Mouse (Mus musculus): ENCODE results near the gene Dnaic1. TPM values are rescaled to one million over a fixed set of nuclear protein-coding genes. Genes with fewer than 3 reads are reported as not detected.

The Dnaic1 gene
- polyA plus RNA-seq, 1 experiment, result 7.3 TPM

DNA sequence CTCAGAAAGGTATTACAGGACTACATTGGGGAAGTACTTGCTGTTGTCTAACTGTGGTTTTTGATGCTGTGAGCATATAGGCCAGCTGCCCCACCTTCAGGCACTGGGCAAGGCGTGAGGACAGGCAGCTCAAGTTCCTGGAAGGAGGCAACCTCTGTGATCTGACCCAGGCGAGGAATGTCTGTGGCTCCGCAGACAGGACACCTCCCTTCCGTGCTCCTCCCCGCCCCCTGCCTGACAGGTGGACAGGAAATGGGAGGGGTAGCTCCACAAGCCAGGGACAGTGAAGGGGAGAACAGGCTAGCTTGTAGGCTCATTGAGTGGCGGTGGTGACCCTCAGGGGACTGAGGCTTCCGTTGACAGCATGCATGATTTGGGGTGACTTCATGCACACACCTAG, 95.0 kb downstream of the Dnaic1 start:
- no peak overlapping the region for H3K27ac ChIP-seq (ENCODE audit: insufficient read depth, low read length)
- no peak overlapping the region for H3K4me3 ChIP-seq (ENCODE audit: low read depth, low read length)
- H3K9me3 ChIP-seq (replicated peaks; ENCODE audit: control insufficient read depth, insufficient read depth, low read length, poor library complexity, severe bottlenecking), result no peaks in the 10 kb centered on the region
- no peak overlapping the region for H3K9ac ChIP-seq (ENCODE audit: low read depth, poor library complexity, severe bottlenecking)
- no peaks in the 10 kb centered on the region for H3K36me3 ChIP-seq (ENCODE audit: control insufficient read depth, insufficient read depth, low read length, poor library complexity, severe bottlenecking)
- no peaks in the 10 kb centered on the region for H3K27me3 ChIP-seq (ENCODE audit: control insufficient read depth, insufficient read depth, low read length, poor library complexity, severe bottlenecking)
- peaks cover 3% of the 10 kb centered on the region for H3K4me1 ChIP-seq (ENCODE audit: control insufficient read depth, insufficient read depth, low read length)
- TF ChIP-seq EP300 (IDR thresholded peaks at IDR 0.05; ENCODE audit: insufficient read depth, low read depth, low read length) (peak; percentile 81), CTCF (IDR thresholded peaks at IDR 0.05; ENCODE audit: low read depth, low read length) (no peak)

GRCm38 (mm10) chr4:41665009-41665675, 95.6 kb downstream of the Dnaic1 start:
- no peaks in the 10 kb centered on the region for H3K36me3 ChIP-seq (ENCODE audit: control insufficient read depth, insufficient read depth, low read length, poor library complexity, severe bottlenecking)
- H3K9me3 ChIP-seq (replicated peaks; ENCODE audit: control insufficient read depth, insufficient read depth, low read length, poor library complexity, severe bottlenecking), result no peaks in the 10 kb centered on the region
- H3K27ac ChIP-seq (ENCODE audit: insufficient read depth, low read length), result no peak overlapping the region
- no peak overlapping the region for H3K9ac ChIP-seq (ENCODE audit: low read depth, poor library complexity, severe bottlenecking)
- no peak overlapping the region for H3K4me3 ChIP-seq (ENCODE audit: low read depth, low read length)
- H3K4me1 ChIP-seq (ENCODE audit: control insufficient read depth, insufficient read depth, low read length), result peaks cover 3% of the 10 kb centered on the region
- no peaks in the 10 kb centered on the region for H3K27me3 ChIP-seq (ENCODE audit: control insufficient read depth, insufficient read depth, low read length, poor library complexity, severe bottlenecking)
- TF ChIP-seq EP300 (IDR thresholded peaks at IDR 0.05; ENCODE audit: insufficient read depth, low read depth, low read length) (no peak), POLR2A (IDR thresholded peaks at IDR 0.05; ENCODE audit: insufficient read depth, low read length) (no peak), CTCF (IDR thresholded peaks at IDR 0.05; ENCODE audit: low read depth, low read length) (no peak)

- H3K4me3 ChIP-seq (ENCODE audit: low read depth, low read length), result no peak overlapping the region
- TF ChIP-seq CTCF (IDR thresholded peaks at IDR 0.05; ENCODE audit: low read depth, low read length) (no peak), EP300 (IDR thresholded peaks at IDR 0.05; ENCODE audit: insufficient read depth, low read depth, low read length) (no peak), POLR2A (IDR thresholded peaks at IDR 0.05; ENCODE audit: insufficient read depth, low read length) (no peak)
- H3K9ac ChIP-seq (ENCODE audit: low read depth, poor library complexity, severe bottlenecking), result no peak overlapping the region
- peaks cover 3% of the 10 kb centered on the region for H3K4me1 ChIP-seq (ENCODE audit: control insufficient read depth, insufficient read depth, low read length)
- no peaks in the 10 kb centered on the region for H3K27me3 ChIP-seq (ENCODE audit: control insufficient read depth, insufficient read depth, low read length, poor library complexity, severe bottlenecking)
- H3K36me3 ChIP-seq (ENCODE audit: control insufficient read depth, insufficient read depth, low read length, poor library complexity, severe bottlenecking), result no peaks in the 10 kb centered on the region
- H3K9me3 ChIP-seq (replicated peaks; ENCODE audit: control insufficient read depth, insufficient read depth, low read length, poor library complexity, severe bottlenecking), result no peaks in the 10 kb centered on the region
- H3K27ac ChIP-seq (ENCODE audit: insufficient read depth, low read length), result no peak overlapping the region
Measured at GRCm38 (mm10) chr4:41666646-41667045, 97.1 kb downstream of the Dnaic1 start.

GRCm38 (mm10) chr4:41670836-41671235, 101.3 kb downstream of the Dnaic1 start:
- H3K4me3 ChIP-seq (ENCODE audit: low read depth, low read length), result no peak overlapping the region
- H3K9me3 ChIP-seq (replicated peaks; ENCODE audit: control insufficient read depth, insufficient read depth, low read length, poor library complexity, severe bottlenecking), result no peaks in the 10 kb centered on the region
- no peaks in the 10 kb centered on the region for H3K36me3 ChIP-seq (ENCODE audit: control insufficient read depth, insufficient read depth, low read length, poor library complexity, severe bottlenecking)
- H3K9ac ChIP-seq (ENCODE audit: low read depth, poor library complexity, severe bottlenecking), result no peak overlapping the region
- no peaks in the 10 kb centered on the region for H3K27me3 ChIP-seq (ENCODE audit: control insufficient read depth, insufficient read depth, low read length, poor library complexity, severe bottlenecking)
- H3K4me1 ChIP-seq (ENCODE audit: control insufficient read depth, insufficient read depth, low read length), result peaks cover 2% of the 10 kb centered on the region
- no peak overlapping the region for H3K27ac ChIP-seq (ENCODE audit: insufficient read depth, low read length)
- TF ChIP-seq CTCF (IDR thresholded peaks at IDR 0.05; ENCODE audit: low read depth, low read length), result no peak
- no peak for TF ChIP-seq EP300 (IDR thresholded peaks at IDR 0.05; ENCODE audit: insufficient read depth, low read depth, low read length)
- TF ChIP-seq POLR2A (IDR thresholded peaks at IDR 0.05; ENCODE audit: insufficient read depth, low read length), result no peak

- peaks cover 2% of the 10 kb centered on the region for H3K4me1 ChIP-seq (ENCODE audit: control insufficient read depth, insufficient read depth, low read length)
- no peaks in the 10 kb centered on the region for H3K9me3 ChIP-seq (replicated peaks; ENCODE audit: control insufficient read depth, insufficient read depth, low read length, poor library complexity, severe bottlenecking)
- H3K27me3 ChIP-seq (ENCODE audit: control insufficient read depth, insufficient read depth, low read length, poor library complexity, severe bottlenecking), result no peaks in the 10 kb centered on the region
- TF ChIP-seq CTCF (IDR thresholded peaks at IDR 0.05; ENCODE audit: low read depth, low read length) (no peak), EP300 (IDR thresholded peaks at IDR 0.05; ENCODE audit: insufficient read depth, low read depth, low read length) (no peak), POLR2A (IDR thresholded peaks at IDR 0.05; ENCODE audit: insufficient read depth, low read length) (no peak)
- H3K36me3 ChIP-seq (ENCODE audit: control insufficient read depth, insufficient read depth, low read length, poor library complexity, severe bottlenecking), result no peaks in the 10 kb centered on the region
- H3K27ac ChIP-seq (ENCODE audit: insufficient read depth, low read length), result no peak overlapping the region
- H3K9ac ChIP-seq (ENCODE audit: low read depth, poor library complexity, severe bottlenecking), result no peak overlapping the region
- no peak overlapping the region for H3K4me3 ChIP-seq (ENCODE audit: low read depth, low read length)
Measured at GRCm38 (mm10) chr4:41671500-41671899, 101.9 kb downstream of the Dnaic1 start.

GRCm38 (mm10) chr4:41671963-41672480, 102.4 kb downstream of the Dnaic1 start:
- no peaks in the 10 kb centered on the region for H3K9me3 ChIP-seq (replicated peaks; ENCODE audit: control insufficient read depth, insufficient read depth, low read length, poor library complexity, severe bottlenecking)
- peaks cover 2% of the 10 kb centered on the region for H3K4me1 ChIP-seq (ENCODE audit: control insufficient read depth, insufficient read depth, low read length)
- no peak for TF ChIP-seq EP300 (IDR thresholded peaks at IDR 0.05; ENCODE audit: insufficient read depth, low read depth, low read length)
- TF ChIP-seq CTCF (IDR thresholded peaks at IDR 0.05; ENCODE audit: low read depth, low read length), result no peak
- no peak for TF ChIP-seq POLR2A (IDR thresholded peaks at IDR 0.05; ENCODE audit: insufficient read depth, low read length)
- no peaks in the 10 kb centered on the region for H3K36me3 ChIP-seq (ENCODE audit: control insufficient read depth, insufficient read depth, low read length, poor library complexity, severe bottlenecking)
- no peak overlapping the region for H3K27ac ChIP-seq (ENCODE audit: insufficient read depth, low read length)
- no peak overlapping the region for H3K4me3 ChIP-seq (ENCODE audit: low read depth, low read length)
- no peak overlapping the region for H3K9ac ChIP-seq (ENCODE audit: low read depth, poor library complexity, severe bottlenecking)
- no peaks in the 10 kb centered on the region for H3K27me3 ChIP-seq (ENCODE audit: control insufficient read depth, insufficient read depth, low read length, poor library complexity, severe bottlenecking)

Data from ES-Bruce4 (cell line).